Mouse (Mus musculus) left cerebral cortex, adult 8-10 months (tissue): Measurements from ENCODE around the gene Iqsec1. TPM values are rescaled to one million over a fixed set of nuclear protein-coding genes. Genes with fewer than 3 reads are reported as not detected.

ENCODE experiments used
- DNase-seq, 2 experiments: peaks; one replicate each; pipeline ENCODE4 v3.0.0; 2022; ENCODE audit warnings: low spot score in 2 of 2
- total RNA-seq, 4 experiments: library from RNA; stranded (reverse); gene quantifications; 2 replicates each; pipeline ENCODE4 v1.2.4; 2022

Gene Iqsec1
- total RNA-seq, 4 experiments from 2014 or later: 334 to 403 (median 359) TPM

- DNase-seq: no peak
These were observed 171.9 kb downstream of the Iqsec1 start for GRCm38 (mm10) chr6:90816551-90816950.

- DNase-seq: no peak
These were observed 173.1 kb downstream of the Iqsec1 start for GRCm38 (mm10) chr6:90815341-90815740.

- no peak for DNase-seq
These were observed 175.0 kb downstream of the Iqsec1 start for GRCm38 (mm10) chr6:90813526-90813925.

- no peak for DNase-seq
These were observed 175.9 kb downstream of the Iqsec1 start for GRCm38 (mm10) chr6:90812584-90812983.

- DNase-seq: peak in 1 of 2 experiments; percentile 48
These were observed 176.4 kb downstream of the Iqsec1 start for GRCm38 (mm10) chr6:90812072-90812471.

- no peak for DNase-seq
These were observed 177.9 kb downstream of the Iqsec1 start for GRCm38 (mm10) chr6:90810576-90810975.

GRCm38 (mm10) chr6:90809960-90810362 is 178.5 kb downstream of the Iqsec1 start:
- DNase-seq: peak; percentile 67 to 98

GRCm38 (mm10) chr6:90809077-90809840 is 179.2 kb downstream of the Iqsec1 start:
- peak; percentile 38 to 73 for DNase-seq

- DNase-seq: no peak
These were observed 179.9 kb downstream of the Iqsec1 start for GRCm38 (mm10) chr6:90808544-90808943.

GRCm38 (mm10) chr6:90808134-90808533 is 180.4 kb downstream of the Iqsec1 start:
- DNase-seq: no peak

- no peak for DNase-seq
These were observed 180.9 kb downstream of the Iqsec1 start for GRCm38 (mm10) chr6:90807581-90807980.

GRCm38 (mm10) chr6:90806743-90807142 is 181.7 kb downstream of the Iqsec1 start:
- DNase-seq: no peak

GRCm38 (mm10) chr6:90805101-90805500 is 183.4 kb downstream of the Iqsec1 start:
- no peak for DNase-seq

GRCm38 (mm10) chr6:90804646-90805045 is 183.8 kb downstream of the Iqsec1 start:
- no peak for DNase-seq

- DNase-seq: peak in 1 of 2 experiments; percentile 76
These were observed 185.9 kb downstream of the Iqsec1 start for GRCm38 (mm10) chr6:90802604-90803003.

GRCm38 (mm10) chr6:90802058-90802457 is 186.4 kb downstream of the Iqsec1 start:
- DNase-seq: no peak

- no peak for DNase-seq
These were observed 187.7 kb downstream of the Iqsec1 start for GRCm38 (mm10) chr6:90800825-90801224.

- DNase-seq: no peak
These were observed 189.4 kb downstream of the Iqsec1 start for GRCm38 (mm10) chr6:90799116-90799515.

- DNase-seq: no peak
These were observed 190.3 kb downstream of the Iqsec1 start for GRCm38 (mm10) chr6:90798201-90798600.

- no peak for DNase-seq
These were observed 191.4 kb downstream of the Iqsec1 start for GRCm38 (mm10) chr6:90796902-90797596.

- no peak for DNase-seq
These were observed 197.6 kb downstream of the Iqsec1 start for GRCm38 (mm10) chr6:90790901-90791300.

- no peak for DNase-seq
These were observed 199.0 kb downstream of the Iqsec1 start for GRCm38 (mm10) chr6:90789520-90789919.

GRCm38 (mm10) chr6:90787587-90787986 is 200.9 kb downstream of the Iqsec1 start:
- DNase-seq: no peak
